Mouse (Mus musculus) lung, postnatal 0 days (tissue): ENCODE data around the gene Map2k5. TPM values are rescaled to one million over a fixed set of nuclear protein-coding genes. Genes with fewer than 3 reads are reported as not detected.

Experiments used
- ATAC-seq: fragments of 200-750 bp; cut with Nextera tagmentation; 2 replicates; pipeline ENCODE4 v1.8.0; 2017; ENCODE audit warnings: moderate library complexity
- DNase-seq: peaks from one replicate; pipeline ENCODE4 v3.0.0-alpha.2; 2016; ENCODE audit warnings: low spot score
- H3K27ac ChIP-seq: fragments of 300-500 bp; sonication (generic); 2 replicates; pipeline ENCODE4 v1.5.1; 2014; ENCODE audit warnings: antibody characterized with exemption, mild to moderate bottlenecking, low read length, mixed read lengths
- H3K27me3 ChIP-seq: fragments of 300-500 bp; sonication (generic); replicated peaks from 2 replicates; pipeline ENCODE4 v1.6.1; 2014; ENCODE audit warnings: low read length, mixed read lengths; ENCODE audit not compliant: insufficient read depth
- H3K36me3 ChIP-seq: fragments of 300-500 bp; sonication (generic); 2 replicates; pipeline ENCODE4 v1.6.1; 2014; ENCODE audit warnings: low read length, mixed read lengths; ENCODE audit not compliant: insufficient read depth
- H3K4me1 ChIP-seq: fragments of 300-500 bp; sonication (generic); 2 replicates; pipeline ENCODE4 v1.6.1; 2014; ENCODE audit warnings: antibody characterized with exemption, low read depth, low read length, mixed read lengths; ENCODE audit not compliant: insufficient read depth
- H3K4me2 ChIP-seq: fragments of 300-500 bp; sonication (generic); replicated peaks from 2 replicates; pipeline ENCODE4 v1.6.1; 2014; ENCODE audit warnings: low read depth, mild to moderate bottlenecking, low read length, moderate library complexity, mixed read lengths
- H3K4me3 ChIP-seq: fragments of 300-500 bp; sonication (generic); 2 replicates; pipeline ENCODE4 v1.5.1; 2014; ENCODE audit warnings: low read depth, low read length
- H3K9ac ChIP-seq: fragments of 300-500 bp; sonication (generic); replicated peaks from 2 replicates; pipeline ENCODE4 v1.6.1; 2014; ENCODE audit warnings: low read depth, mild to moderate bottlenecking
- H3K9me3 ChIP-seq: fragments of 300-500 bp; sonication (generic); 2 replicates; pipeline ENCODE4 v1.6.1; 2016; ENCODE audit warnings: low read length, mixed read lengths
- CTCF ChIP-seq: IDR thresholded peaks from 2 replicates; pipeline ENCODE4 v1.5.1; 2016; ENCODE audit warnings: antibody characterized with exemption, mild to moderate bottlenecking
- EP300 ChIP-seq: IDR thresholded peaks from 2 replicates; pipeline ENCODE4 v1.6.1; 2016; ENCODE audit warnings: antibody characterized with exemption, mild to moderate bottlenecking, control low read depth
- WGBS: fragments of 180-500 bp; shearing (Covaris S2); extraction: QIAGEN DNeasy Blood & Tissue Kit; methylation state at CpG from one replicate; pipeline ENCODE4 v1.1.7; 2014; 5-methylcytosine and 5-hydroxymethylcytosine counted together
- polyA plus RNA-seq: library from polyadenylated mRNA; unstranded; fragments of >200 nt; fragmentation: Nextera tagmentation; extraction: Ambion mirVana; gene quantifications from 2 replicates; pipeline ENCODE4 v1.2.1, GENCODE M21; 2015

The Map2k5 gene
- polyA plus RNA-seq, 1 experiment from 2014 or later, result 23.1 TPM

DNA sequence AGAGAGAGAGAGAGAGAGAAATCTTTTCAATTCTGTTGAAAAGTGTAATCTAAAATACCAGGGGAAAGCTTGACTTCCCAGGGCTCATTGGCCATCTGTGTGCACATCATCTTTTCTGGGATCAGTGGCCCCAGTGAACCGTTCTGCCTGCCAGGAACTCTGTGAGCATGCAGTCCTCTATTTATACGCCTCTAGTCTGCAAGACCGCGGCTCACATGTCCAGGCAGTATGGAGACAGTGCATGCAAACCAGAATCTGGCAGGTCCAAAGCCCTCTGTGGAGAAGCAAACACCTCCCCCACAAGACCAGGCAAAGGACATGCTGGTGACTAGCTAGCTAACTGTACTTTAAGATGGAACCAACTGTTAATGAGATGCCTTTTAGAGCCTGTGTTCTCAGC lies 41.9 kb downstream of the Map2k5 start:
- H3K4me2 ChIP-seq, result no peak overlapping the region
- no peaks in the 10 kb centered on the region; the same call in none of the 2 replicates for H3K36me3 ChIP-seq
- TF ChIP-seq CTCF (no peak), EP300 (no peak)
- no peaks in the 10 kb centered on the region for H3K4me1 ChIP-seq
- H3K27me3 ChIP-seq, result no peaks in the 10 kb centered on the region
- H3K9me3 ChIP-seq, result no peaks in the 10 kb centered on the region
- ATAC-seq, result no peak
- DNase-seq, result no peak
- 91% methylated on average over 4 of the region's 4 CpGs for WGBS
- H3K9ac ChIP-seq, result no peak overlapping the region
- H3K4me3 ChIP-seq, result no peak overlapping the region
- no peak overlapping the region for H3K27ac ChIP-seq

DNA sequence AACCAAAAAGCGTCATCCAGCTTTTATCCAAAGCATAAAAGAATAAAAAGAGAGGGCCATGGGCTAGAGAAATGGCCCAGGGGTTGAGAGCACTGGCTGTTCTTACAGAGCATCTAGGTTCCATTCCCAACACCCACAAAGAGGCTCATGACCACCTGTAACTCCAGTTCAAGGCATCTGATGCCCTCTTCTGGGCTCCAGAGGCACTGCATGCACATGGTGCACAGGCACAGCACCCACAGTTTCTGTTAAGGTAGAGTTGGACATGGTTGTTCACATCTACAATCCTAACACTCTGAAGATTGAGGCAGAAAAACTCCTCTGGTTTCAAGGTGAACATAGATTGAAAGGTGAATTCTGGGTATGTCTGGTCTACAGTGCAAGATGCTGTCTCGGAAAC lies 44.6 kb downstream of the Map2k5 start:
- Histone ChIP-seq H3K4me2 (no peak overlapping the region), H3K27me3 (no peaks in the 10 kb centered on the region), H3K9me3 (no peaks in the 10 kb centered on the region), H3K36me3 (no peaks in the 10 kb centered on the region; the same call in none of the 2 replicates), H3K4me3 (no peak overlapping the region), H3K9ac (no peak overlapping the region), H3K4me1 (no peaks in the 10 kb centered on the region), H3K27ac (no peak overlapping the region)
- DNase-seq (no peak), ATAC-seq (no peak)
- WGBS, result 96% methylated on average over 2 of the region's 2 CpGs
- no peak for TF ChIP-seq EP300
- TF ChIP-seq CTCF, result peak; percentile 60

DNA sequence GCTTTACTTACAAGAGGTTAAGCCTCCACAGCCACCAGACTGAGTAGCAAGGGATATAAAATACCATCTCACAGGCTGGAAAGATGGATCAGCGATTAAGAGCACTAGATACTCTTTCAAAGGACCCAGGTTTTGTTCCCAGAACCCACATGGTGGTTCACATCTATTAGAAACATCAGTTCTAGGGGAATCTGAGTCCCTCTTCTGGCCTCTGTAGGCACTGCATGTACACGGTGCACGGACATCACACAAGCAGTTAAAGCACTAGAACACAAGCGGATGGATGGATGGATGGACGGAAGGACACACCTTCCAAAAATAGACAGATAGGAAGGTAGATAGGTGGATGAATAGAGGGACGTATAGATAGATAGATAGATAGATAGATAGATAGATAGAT lies 46.5 kb downstream of the Map2k5 start:
- H3K9ac ChIP-seq, result no peak overlapping the region
- no peaks in the 10 kb centered on the region for H3K4me1 ChIP-seq
- no peak for DNase-seq
- no peak overlapping the region for H3K4me2 ChIP-seq
- WGBS, result 95% methylated on average over 6 of the region's 6 CpGs
- no peak overlapping the region for H3K4me3 ChIP-seq
- H3K36me3 ChIP-seq, result no peaks in the 10 kb centered on the region; the same call in 1 of the 2 replicates
- TF ChIP-seq EP300 (no peak), CTCF (peak; percentile 31)
- no peaks in the 10 kb centered on the region for H3K27me3 ChIP-seq
- no peak for ATAC-seq
- no peaks in the 10 kb centered on the region for H3K9me3 ChIP-seq
- H3K27ac ChIP-seq, result no peak overlapping the region

DNA sequence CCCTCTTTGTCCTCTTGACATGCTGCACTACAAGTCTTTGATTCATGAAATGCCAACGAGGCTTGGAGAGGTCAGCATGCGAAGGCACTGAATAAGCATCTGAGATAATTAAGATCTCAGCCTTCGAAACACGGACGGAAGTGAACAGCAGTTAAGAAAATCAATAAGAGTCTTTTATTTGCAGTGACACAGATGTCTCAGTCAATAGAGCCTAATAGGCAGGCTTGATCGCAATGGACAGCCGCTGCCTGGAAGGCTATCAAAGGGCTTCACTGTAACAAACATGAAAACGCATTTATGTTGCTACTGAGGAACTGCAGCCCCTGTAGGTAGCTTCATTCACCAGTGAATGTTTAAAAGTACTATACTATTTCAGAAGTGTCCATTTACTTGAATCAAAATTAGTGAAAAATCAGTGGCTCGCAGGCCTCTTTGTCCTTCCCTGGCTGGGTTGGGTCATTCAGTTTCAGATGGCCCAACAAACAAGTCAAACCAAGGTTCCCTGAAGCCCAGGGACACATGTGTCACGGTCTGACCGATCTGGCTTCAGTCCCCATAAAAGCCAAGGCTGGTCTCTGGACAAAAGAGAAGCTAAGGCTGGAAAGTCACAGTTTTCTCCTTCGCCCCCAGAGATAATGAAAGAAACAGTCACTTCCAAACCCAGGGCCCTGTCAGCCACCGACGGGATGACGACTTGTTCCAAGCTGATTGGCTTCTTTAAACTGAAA lies 48.6 kb downstream of the Map2k5 start:
- Histone ChIP-seq H3K4me2 (no peak overlapping the region), H3K9me3 (no peaks in the 10 kb centered on the region), H3K9ac (no peak overlapping the region), H3K36me3 (no peaks in the 10 kb centered on the region), H3K27ac (no peak overlapping the region), H3K27me3 (no peaks in the 10 kb centered on the region), H3K4me1 (no peaks in the 10 kb centered on the region), H3K4me3 (no peak overlapping the region)
- no peak for DNase-seq
- no peak for TF ChIP-seq CTCF
- no peak for TF ChIP-seq EP300
- ATAC-seq, result no peak
- WGBS, result 91% methylated on average over 15 of the region's 15 CpGs

DNA sequence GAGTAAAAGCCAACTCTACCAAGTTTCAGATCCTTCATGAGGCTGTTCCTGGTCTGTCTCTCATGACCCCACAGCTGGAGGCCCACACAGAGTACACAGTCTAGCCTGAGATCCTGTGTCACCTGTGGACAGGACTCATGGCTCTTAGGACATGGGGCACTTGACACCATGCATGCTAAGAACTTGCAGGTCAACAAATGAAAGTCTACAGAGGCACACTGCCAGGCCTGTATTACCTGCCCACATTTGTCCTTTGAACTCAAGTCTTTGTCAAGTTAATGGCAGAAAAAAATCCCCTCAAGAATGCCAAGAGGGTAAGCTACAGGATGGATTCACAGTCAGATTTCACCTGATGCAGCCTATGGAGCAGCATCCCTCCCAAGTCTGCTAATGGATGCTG lies 62.5 kb downstream of the Map2k5 start:
- Histone ChIP-seq H3K27me3 (no peaks in the 10 kb centered on the region), H3K4me2 (no peak overlapping the region), H3K27ac (no peak overlapping the region), H3K4me1 (no peaks in the 10 kb centered on the region), H3K9ac (no peak overlapping the region), H3K9me3 (no peaks in the 10 kb centered on the region), H3K36me3 (no peaks in the 10 kb centered on the region), H3K4me3 (no peak overlapping the region)
- TF ChIP-seq EP300, result no peak
- no peak for TF ChIP-seq CTCF
- DNase-seq (no peak), ATAC-seq (no peak)

DNA sequence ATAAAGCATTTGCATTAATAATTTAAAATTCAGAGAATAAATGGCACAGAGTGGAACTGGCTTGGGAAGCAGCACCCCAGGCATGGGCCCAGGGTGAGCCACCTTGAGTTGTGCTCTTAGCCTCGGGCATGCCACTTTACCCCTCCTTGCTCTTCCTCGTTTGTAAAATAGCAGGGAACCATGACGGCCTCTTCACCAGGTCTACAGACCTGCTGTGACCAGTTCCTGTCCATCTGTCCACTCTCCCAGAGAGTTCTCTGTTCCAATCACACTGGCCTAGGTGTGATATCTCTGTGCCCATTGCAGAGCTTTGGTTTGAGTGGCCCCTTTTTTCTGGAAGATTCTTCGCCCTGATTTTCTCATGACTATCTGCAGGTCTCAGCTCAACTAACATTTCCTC lies 63.6 kb downstream of the Map2k5 start:
- no peak for DNase-seq
- whole genome bisulfite sequencing, result 76% methylated on average over 4 of the region's 4 CpGs
- H3K27me3 ChIP-seq, result no peaks in the 10 kb centered on the region
- no peaks in the 10 kb centered on the region for H3K4me1 ChIP-seq
- ATAC-seq, result no peak
- no peak overlapping the region for H3K4me2 ChIP-seq
- H3K4me3 ChIP-seq, result no peak overlapping the region
- no peak overlapping the region for H3K27ac ChIP-seq
- H3K9ac ChIP-seq, result no peak overlapping the region
- no peaks in the 10 kb centered on the region for H3K36me3 ChIP-seq
- no peaks in the 10 kb centered on the region for H3K9me3 ChIP-seq
- no peak for TF ChIP-seq CTCF
- no peak for TF ChIP-seq EP300

DNA sequence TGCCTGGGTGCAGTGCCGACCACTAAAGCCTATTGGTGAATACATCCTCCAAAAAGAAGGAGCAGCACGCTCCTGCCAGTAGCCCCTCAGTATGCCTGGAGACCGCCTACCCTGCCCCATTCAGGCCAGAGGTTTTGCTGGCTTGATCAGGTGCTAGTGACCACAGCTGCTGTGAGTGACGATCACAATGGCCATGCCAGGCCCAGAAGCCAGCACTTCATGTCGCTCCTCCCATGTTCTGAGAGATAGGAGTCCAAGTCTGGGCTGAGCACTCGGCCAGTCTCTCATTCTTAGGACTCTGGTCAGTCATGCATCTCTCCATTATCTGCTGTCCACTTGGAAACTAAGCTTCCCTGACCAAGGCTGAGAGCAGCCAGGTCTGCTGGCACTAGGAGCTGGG lies 67.7 kb downstream of the Map2k5 start:
- Histone ChIP-seq H3K9ac (no peak overlapping the region), H3K4me1 (peaks cover 3% of the 10 kb centered on the region; the same call in 1 of the 2 replicates), H3K4me2 (no peak overlapping the region), H3K27ac (no peak overlapping the region), H3K4me3 (no peak overlapping the region), H3K36me3 (no peaks in the 10 kb centered on the region), H3K9me3 (no peaks in the 10 kb centered on the region), H3K27me3 (no peaks in the 10 kb centered on the region)
- TF ChIP-seq EP300 (no peak), CTCF (no peak)
- 86% methylated on average over 6 of the region's 6 CpGs for WGBS
- no peak for DNase-seq
- no peak for ATAC-seq
